Mouse (Mus musculus) hindbrain, embryonic 14.5 days (tissue): ENCODE data around the gene Stambp. TPM values are rescaled to one million over a fixed set of nuclear protein-coding genes. Genes with fewer than 3 reads are reported as not detected.

Experiments used
- ATAC-seq: fragments of 200-750 bp; cut with Nextera tagmentation; 2 replicates; pipeline ENCODE4 v1.8.0; 2017; ENCODE audit warnings: moderate number of reproducible peaks, mild to moderate bottlenecking, moderate TSS enrichment, moderate library complexity; ENCODE audit not compliant: low FRiP score
- DNase-seq: peaks from one replicate; pipeline ENCODE4 v3.0.0-alpha.2; 2015; ENCODE audit warnings: low spot score
- H3K27ac ChIP-seq: fragments of 300-500 bp; sonication (generic); 2 replicates; pipeline ENCODE4 v1.5.1; 2014; ENCODE audit warnings: mild to moderate bottlenecking, moderate library complexity
- H3K27me3 ChIP-seq: fragments of 300-500 bp; sonication (generic); 2 replicates; pipeline ENCODE4 v1.6.1; 2014; ENCODE audit warnings: mild to moderate bottlenecking, low read length, mixed read lengths; ENCODE audit not compliant: control insufficient read depth, insufficient read depth
- H3K36me3 ChIP-seq: fragments of 300-500 bp; sonication (generic); replicated peaks from 2 replicates; pipeline ENCODE4 v1.6.1; 2014; ENCODE audit not compliant: control insufficient read depth, insufficient read depth
- H3K4me1 ChIP-seq: fragments of 300-500 bp; sonication (generic); replicated peaks from 2 replicates; pipeline ENCODE4 v1.6.1; 2014; ENCODE audit warnings: antibody characterized with exemption, low read length, mixed read lengths; ENCODE audit not compliant: control insufficient read depth, insufficient read depth
- H3K4me2 ChIP-seq: fragments of 300-500 bp; sonication (generic); replicated peaks from 2 replicates; pipeline ENCODE4 v1.6.1; 2014; ENCODE audit warnings: mild to moderate bottlenecking, moderate library complexity
- H3K4me3 ChIP-seq: fragments of 300-500 bp; sonication (generic); replicated peaks from 2 replicates; pipeline ENCODE4 v1.5.1; 2014; ENCODE audit warnings: mild to moderate bottlenecking, low read length
- H3K9ac ChIP-seq: fragments of 300-500 bp; sonication (generic); 2 replicates; pipeline ENCODE4 v1.6.1; 2014
- H3K9me3 ChIP-seq: fragments of 300-500 bp; sonication (generic); 2 replicates; pipeline ENCODE4 v1.6.1; 2016; ENCODE audit warnings: low read length; ENCODE audit not compliant: control insufficient read depth
- WGBS: fragments of 180-500 bp; shearing (Covaris S2); extraction: QIAGEN DNeasy Blood & Tissue Kit; methylation state at CpG from one replicate; pipeline ENCODE4 v1.1.7; 2014; 5-methylcytosine and 5-hydroxymethylcytosine counted together
- polyA plus RNA-seq: library from polyadenylated mRNA; unstranded; fragments of >200 nt; fragmentation: Nextera tagmentation; extraction: Ambion mirVana; gene quantifications from 2 replicates; pipeline ENCODE4 v1.2.1, GENCODE M21; 2014

Gene Stambp
- polyA plus RNA-seq, 1 experiment from 2014 or later, result 59.4 TPM

GRCm38 (mm10) chr6:83577534-83577933 lies 5.0 kb upstream of the Stambp start:
- Histone ChIP-seq H3K4me2 (no peak overlapping the region), H3K9ac (no peak overlapping the region), H3K4me1 (no peaks in the 10 kb centered on the region; the same call in 1 of the 2 replicates), H3K36me3 (no peaks in the 10 kb centered on the region), H3K27me3 (no peaks in the 10 kb centered on the region), H3K4me3 (no peak overlapping the region), H3K9me3 (no peaks in the 10 kb centered on the region), H3K27ac (no peak overlapping the region)
- no peak for ATAC-seq
- DNase-seq, result no peak

- Histone ChIP-seq H3K27ac (no peak overlapping the region), H3K27me3 (no peaks in the 10 kb centered on the region), H3K4me1 (peaks cover 8% of the 10 kb centered on the region), H3K9ac (no peak overlapping the region), H3K36me3 (no peaks in the 10 kb centered on the region), H3K4me3 (no peak overlapping the region), H3K9me3 (no peaks in the 10 kb centered on the region), H3K4me2 (no peak overlapping the region)
- ATAC-seq (no peak), DNase-seq (no peak)
- 86% methylated on average over 4 of the region's 4 CpGs for WGBS
Observed at GRCm38 (mm10) chr6:83575609-83576008, 3.1 kb upstream of the Stambp start.

- peak; percentile 97 for ATAC-seq
- H3K9ac ChIP-seq, result peak overlapping the region; percentile 93
- 4% methylated on average over 37 of the region's 37 CpGs for WGBS
Observed at GRCm38 (mm10) chr6:83571840-83572667, 475 bp downstream of the Stambp start.

GRCm38 (mm10) chr6:83568901-83569862 lies 3.3 kb downstream of the Stambp start:
- 80% methylated on average over 20 of the region's 20 CpGs for WGBS
- Histone ChIP-seq H3K9me3 (no peaks in the 10 kb centered on the region), H3K4me2 (no peak overlapping the region), H3K4me1 (peaks cover 8% of the 10 kb centered on the region), H3K27me3 (no peaks in the 10 kb centered on the region), H3K36me3 (peaks cover 47% of the 10 kb centered on the region), H3K27ac (no peak overlapping the region), H3K4me3 (no peak overlapping the region), H3K9ac (no peak overlapping the region)
- ATAC-seq (no peak), DNase-seq (no peak)

More at GRCm38 (mm10) chr6:83571840-83572667, 475 bp downstream of the Stambp start:
- Histone ChIP-seq H3K9me3 (no peaks in the 10 kb centered on the region), H3K36me3 (peaks cover 21% of the 10 kb centered on the region), H3K27ac (peak overlapping the region; percentile 94), H3K4me2 (peak overlapping the region; percentile 89), H3K27me3 (no peaks in the 10 kb centered on the region), H3K4me3 (peak overlapping the region; percentile 86), H3K4me1 (peaks cover 8% of the 10 kb centered on the region)
- peak; percentile 94 for DNase-seq

- peaks cover 87% of the 10 kb centered on the region for H3K36me3 ChIP-seq
- H3K9ac ChIP-seq, result no peak overlapping the region
- no peak for DNase-seq
- no peak overlapping the region for H3K4me3 ChIP-seq
- H3K4me1 ChIP-seq, result no peaks in the 10 kb centered on the region
- no peak for ATAC-seq
- H3K4me2 ChIP-seq, result no peak overlapping the region
- 92% methylated on average over 6 of the region's 6 CpGs for WGBS
- H3K9me3 ChIP-seq, result no peaks in the 10 kb centered on the region
- no peak overlapping the region for H3K27ac ChIP-seq
- no peaks in the 10 kb centered on the region for H3K27me3 ChIP-seq
Observed at GRCm38 (mm10) chr6:83555972-83556371, 16.6 kb downstream of the Stambp start.

- H3K27ac ChIP-seq, result no peak overlapping the region
- H3K9ac ChIP-seq, result no peak overlapping the region
- ATAC-seq (no peak), DNase-seq (no peak)
- WGBS, result 33% methylated on average over 5 of the region's 5 CpGs
- no peaks in the 10 kb centered on the region for H3K4me1 ChIP-seq
- no peak overlapping the region for H3K4me2 ChIP-seq
- H3K9me3 ChIP-seq, result no peaks in the 10 kb centered on the region
- H3K4me3 ChIP-seq, result no peak overlapping the region
- H3K36me3 ChIP-seq, result peaks cover 59% of the 10 kb centered on the region
- H3K27me3 ChIP-seq, result no peaks in the 10 kb centered on the region
Observed at GRCm38 (mm10) chr6:83548346-83548745, 24.2 kb downstream of the Stambp start.

- Histone ChIP-seq H3K36me3 (peaks cover 42% of the 10 kb centered on the region), H3K4me3 (no peak overlapping the region), H3K4me1 (no peaks in the 10 kb centered on the region), H3K9me3 (no peaks in the 10 kb centered on the region), H3K27ac (no peak overlapping the region), H3K27me3 (no peaks in the 10 kb centered on the region), H3K4me2 (no peak overlapping the region), H3K9ac (no peak overlapping the region)
- WGBS, result 78% methylated on average over 3 of the region's 3 CpGs
- no peak for ATAC-seq
- DNase-seq, result no peak
Observed at GRCm38 (mm10) chr6:83545778-83546177, 26.8 kb downstream of the Stambp start.

GRCm38 (mm10) chr6:83541756-83542456 lies 30.6 kb downstream of the Stambp start:
- Histone ChIP-seq H3K9ac (no peak overlapping the region), H3K27me3 (no peaks in the 10 kb centered on the region), H3K4me2 (no peak overlapping the region), H3K36me3 (peaks cover 34% of the 10 kb centered on the region), H3K4me3 (no peak overlapping the region), H3K27ac (no peak overlapping the region), H3K9me3 (no peaks in the 10 kb centered on the region), H3K4me1 (no peaks in the 10 kb centered on the region)
- DNase-seq (no peak), ATAC-seq (no peak)
- 79% methylated on average over 11 of the region's 11 CpGs for WGBS

- ATAC-seq, result no peak
- no peak overlapping the region for H3K9ac ChIP-seq
- peaks cover 15% of the 10 kb centered on the region for H3K36me3 ChIP-seq
- H3K9me3 ChIP-seq, result no peaks in the 10 kb centered on the region
- H3K4me1 ChIP-seq, result no peaks in the 10 kb centered on the region
- no peak for DNase-seq
- no peak overlapping the region for H3K27ac ChIP-seq
- WGBS, result 39% methylated on average over 4 of the region's 4 CpGs
- no peaks in the 10 kb centered on the region for H3K27me3 ChIP-seq
- H3K4me2 ChIP-seq, result no peak overlapping the region
- no peak overlapping the region for H3K4me3 ChIP-seq
Observed at GRCm38 (mm10) chr6:83540017-83540416, 32.5 kb downstream of the Stambp start.
